Mouse (Mus musculus) CH12F3 (cell line): ENCODE data around the gene Col24a1.
"Not testable (repeated sequence)": the region's sequence is repeated elsewhere in the genome, so short reads cannot be mapped to it uniquely, and the experiment has no call there.

Source experiments
- in situ Hi-C: fragments of 300-500 bp; cut with MboI; formaldehyde crosslinking; loops from 2 replicates; pipeline ENCODE4 v1.14.3; 2020; ENCODE audit warnings: low sequenced_read_pairs

The Col24a1 gene

GRCm38 (mm10) chr3:145442268-145442667 is 150.0 kb downstream of the Col24a1 start:
- in situ Hi-C loops: no loop called here

- in situ Hi-C loops: not testable (repeated sequence)
Observed at GRCm38 (mm10) chr3:145443167-145443566, 150.9 kb downstream of the Col24a1 start.

GRCm38 (mm10) chr3:145457039-145457438 is 164.8 kb downstream of the Col24a1 start:
- in situ Hi-C loops: no loop called here

GRCm38 (mm10) chr3:145462351-145462750 is 170.1 kb downstream of the Col24a1 start:
- in situ Hi-C loops: no loop called here

DNA sequence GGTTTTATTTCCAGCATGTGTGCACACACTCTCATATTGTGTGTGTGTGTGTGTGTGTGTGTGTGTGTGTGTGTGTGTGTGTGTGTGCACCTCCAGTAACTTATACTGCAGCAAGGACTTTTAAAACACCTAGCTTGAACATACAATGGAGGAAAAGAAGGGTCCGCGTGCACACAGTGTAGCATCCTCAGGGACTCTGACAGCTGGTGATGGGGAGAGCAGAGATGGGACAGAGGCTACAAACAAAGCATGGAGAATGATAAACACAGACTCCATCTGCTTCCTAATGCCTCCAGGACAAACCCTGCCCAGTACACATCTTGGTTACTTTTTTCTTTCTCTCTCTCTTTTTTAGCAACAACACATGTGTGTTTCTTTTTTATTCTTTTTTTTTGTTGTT is 171.5 kb downstream of the Col24a1 start:
- in situ Hi-C loops: no loop called here

GRCm38 (mm10) chr3:145471094-145471493 is 178.8 kb downstream of the Col24a1 start:
- in situ Hi-C loops: no loop called here

GRCm38 (mm10) chr3:145474163-145474562 is 181.9 kb downstream of the Col24a1 start:
- in situ Hi-C loops: no loop called here

DNA sequence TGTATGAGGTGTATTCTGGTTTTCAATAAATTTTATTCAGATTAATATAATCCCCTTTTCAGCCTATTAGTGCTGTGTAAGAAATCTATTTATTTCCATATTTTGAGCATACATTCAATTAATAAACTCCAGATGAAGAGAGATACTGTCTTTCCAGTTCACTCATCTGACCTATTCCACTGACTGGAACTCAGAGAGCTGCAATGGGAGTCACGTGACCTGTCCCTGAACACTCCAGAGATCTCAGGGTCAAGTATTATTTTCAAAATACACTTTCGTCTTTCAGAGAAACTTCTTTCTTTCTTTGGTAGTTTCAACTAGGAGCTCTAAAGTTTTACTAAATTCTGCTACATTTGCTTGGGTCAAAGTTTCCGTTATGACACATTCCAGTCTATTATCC is 184.4 kb downstream of the Col24a1 start:
- in situ Hi-C loops: no loop called here

DNA sequence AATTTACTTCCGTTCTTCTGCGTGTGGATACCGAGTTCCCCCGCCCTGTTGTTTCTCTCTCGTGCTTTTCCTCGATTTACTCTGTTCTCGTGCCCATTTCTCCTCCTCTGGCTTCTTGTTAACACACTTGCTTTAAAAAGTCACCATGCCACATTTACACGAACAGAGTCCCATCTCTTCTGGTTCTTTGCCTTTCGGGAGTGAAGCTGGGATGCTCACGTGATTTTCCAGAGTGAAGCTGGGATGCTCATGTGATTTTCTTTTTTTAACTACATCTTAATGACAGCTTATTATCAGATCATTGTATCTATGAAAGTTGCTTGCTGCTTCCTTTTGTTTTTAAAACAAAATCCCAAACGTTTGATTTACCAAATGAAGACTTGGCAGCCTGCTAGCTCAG is 184.8 kb downstream of the Col24a1 start:
- in situ Hi-C loops: no loop called here

GRCm38 (mm10) chr3:145478446-145478845 is 186.2 kb downstream of the Col24a1 start:
- in situ Hi-C loops: no loop called here

- in situ Hi-C loops: no loop called here
Observed at GRCm38 (mm10) chr3:145490279-145490678, 198.0 kb downstream of the Col24a1 start.

DNA sequence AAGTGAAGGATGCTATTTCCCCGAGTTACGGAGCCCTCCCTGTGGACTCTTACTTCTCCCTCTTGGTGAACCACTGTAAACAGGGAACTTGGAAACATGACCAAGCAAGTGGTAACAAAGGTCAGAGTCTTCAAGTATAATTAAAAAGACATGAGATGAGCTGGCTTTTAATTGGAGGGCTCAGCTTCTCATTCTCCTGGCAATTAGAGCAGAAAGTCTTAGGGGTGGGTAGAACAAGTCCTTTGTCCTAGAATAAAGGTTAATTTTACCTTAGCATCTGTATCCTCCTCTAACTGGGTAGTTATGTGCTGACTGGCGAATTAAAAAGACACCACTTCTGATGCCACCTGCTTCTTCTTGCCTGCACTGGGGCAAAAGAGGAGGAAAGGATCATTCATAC is 199.1 kb downstream of the Col24a1 start:
- in situ Hi-C loops: no loop called here

DNA sequence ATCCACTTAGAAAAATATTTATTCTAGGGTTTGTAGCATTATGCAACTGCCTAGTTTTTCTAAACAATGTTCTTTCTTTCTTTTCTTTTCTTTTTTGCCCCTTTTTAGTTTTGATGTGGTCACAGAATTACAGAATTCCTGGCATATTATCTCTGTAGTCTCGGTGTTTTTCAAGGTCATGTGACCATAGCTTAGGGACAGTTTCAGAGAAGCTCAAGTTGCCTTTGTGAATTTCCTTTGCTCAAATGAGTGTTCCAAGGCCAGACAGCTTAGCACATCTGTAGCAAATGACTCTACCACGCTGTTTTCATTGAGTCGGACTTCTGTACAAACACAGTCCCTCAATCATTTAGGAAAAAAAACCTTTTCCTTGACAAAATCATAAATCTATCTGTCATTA is 205.9 kb downstream of the Col24a1 start:
- in situ Hi-C loops: no loop called here

DNA sequence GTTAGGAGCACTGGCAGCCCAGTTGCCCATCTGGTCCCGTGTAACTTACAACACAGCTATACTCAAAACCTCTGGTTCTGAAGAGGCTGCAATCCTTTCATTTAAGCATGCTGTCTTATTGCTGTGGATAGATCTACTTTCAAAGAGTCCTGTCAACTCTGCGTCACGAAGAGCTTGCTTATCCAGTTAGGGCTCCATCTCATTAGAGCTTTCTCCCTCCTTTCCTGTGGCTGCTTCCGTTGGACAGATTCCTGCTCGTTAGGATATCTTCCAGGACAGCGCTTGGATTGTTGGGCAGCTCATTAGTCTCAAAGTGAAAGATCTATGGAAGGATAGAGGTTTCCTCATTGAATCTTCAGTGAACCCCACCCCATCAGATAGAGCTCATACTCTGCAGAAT is 206.6 kb downstream of the Col24a1 start:
- in situ Hi-C loops: no loop called here

DNA sequence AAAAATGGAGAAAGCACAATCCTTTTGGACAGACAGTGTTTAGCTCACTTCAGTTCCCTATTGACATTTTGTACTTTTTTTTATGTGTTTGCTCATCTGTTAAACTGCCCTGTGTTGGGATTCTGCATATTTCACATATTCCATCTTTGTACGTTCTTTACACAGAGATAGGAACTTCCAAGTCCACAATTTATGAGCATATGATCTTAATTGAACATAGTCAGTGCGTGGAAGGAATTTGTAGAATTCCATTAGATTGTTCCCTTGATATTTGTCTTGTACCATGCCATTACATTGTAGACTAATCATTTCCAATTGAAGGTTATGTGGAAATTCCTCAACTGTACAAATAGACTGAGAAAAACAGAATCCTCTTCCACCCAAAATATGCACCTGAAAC is 212.6 kb downstream of the Col24a1 start:
- in situ Hi-C loops: no loop called here

DNA sequence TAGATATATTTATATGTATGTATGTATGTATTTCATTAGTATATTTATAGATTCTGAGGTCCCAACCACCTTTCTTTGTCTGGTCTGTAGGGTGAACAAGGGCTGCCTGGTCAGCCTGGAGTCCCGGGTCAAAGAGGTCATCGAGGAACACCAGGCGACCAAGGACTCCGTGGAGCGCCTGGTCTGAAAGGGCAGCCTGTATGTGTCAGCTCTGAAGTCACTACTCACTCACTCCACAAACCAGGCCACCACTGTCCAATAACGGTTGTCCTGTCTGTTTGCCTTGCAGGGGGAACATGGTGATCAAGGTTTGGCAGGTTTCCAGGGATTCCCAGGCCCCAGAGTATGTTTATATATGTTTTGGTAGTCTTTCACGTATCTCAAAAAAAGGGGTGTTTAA is 216.3 kb downstream of the Col24a1 start:
- in situ Hi-C loops: no loop called here

- in situ Hi-C loops: no loop called here
Observed at GRCm38 (mm10) chr3:145514197-145514596, 221.9 kb downstream of the Col24a1 start.

DNA sequence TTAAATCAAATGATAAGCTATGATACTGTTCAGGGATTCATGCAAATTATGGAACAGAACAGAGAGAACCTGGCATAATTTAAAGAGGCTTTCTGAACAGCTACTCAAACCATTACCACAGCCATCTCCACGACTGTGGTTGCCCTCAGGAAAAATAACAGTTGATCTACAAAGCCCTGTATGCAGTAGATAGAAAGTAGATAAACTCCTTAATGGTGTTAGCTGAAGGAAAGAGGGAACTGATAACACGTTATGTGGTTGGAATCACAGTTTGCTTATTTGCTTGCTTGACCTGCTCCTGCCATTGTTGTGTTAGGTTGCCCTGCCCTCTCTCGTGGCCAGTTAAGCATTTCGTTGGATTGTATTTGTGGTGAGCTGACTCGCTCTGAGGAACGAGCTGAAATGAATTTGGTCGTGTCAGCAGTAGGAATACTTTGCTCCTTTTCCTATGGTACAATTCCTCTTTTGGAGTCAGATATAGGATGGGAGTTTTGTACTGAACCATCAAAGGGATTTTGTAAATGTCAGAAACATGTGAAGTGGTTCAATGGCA is 229.3 kb downstream of the Col24a1 start:
- in situ Hi-C loops: no loop called here

GRCm38 (mm10) chr3:145522311-145522710 is 230.0 kb downstream of the Col24a1 start:
- in situ Hi-C loops: no loop called here

DNA sequence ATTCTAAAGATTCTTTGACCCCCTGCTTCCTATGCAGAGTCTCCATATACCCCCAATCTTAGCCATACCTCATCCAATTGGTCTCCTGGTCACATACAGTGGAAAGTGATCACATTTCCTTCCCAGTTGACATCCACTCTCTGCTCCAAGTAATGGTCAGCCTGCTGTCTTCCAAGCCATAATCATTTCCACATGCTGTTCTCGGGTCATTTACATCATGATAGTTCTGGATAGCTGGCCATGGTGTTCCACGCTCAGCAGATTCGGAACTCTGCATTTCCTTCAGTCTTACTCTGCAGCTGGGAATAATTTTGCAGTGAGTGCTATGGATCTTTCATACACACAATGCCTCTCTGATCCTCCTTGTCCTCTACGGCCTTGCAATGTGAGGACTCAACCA is 233.0 kb downstream of the Col24a1 start:
- in situ Hi-C loops: no loop called here

GRCm38 (mm10) chr3:145537870-145538269 is 245.6 kb downstream of the Col24a1 start:
- in situ Hi-C loops: no loop called here

GRCm38 (mm10) chr3:145548441-145549415 is 256.5 kb downstream of the Col24a1 start:
- in situ Hi-C loops: no loop called here
